Mouse (Mus musculus) midbrain, embryonic 14.5 days (tissue): ENCODE measurements around the gene Cdc42se1. TPM values are rescaled to one million over a fixed set of nuclear protein-coding genes. Genes with fewer than 3 reads are reported as not detected.
"Not testable (repeated sequence)": the region's sequence is repeated elsewhere in the genome, so short reads cannot be mapped to it uniquely, and the experiment has no call there.

Experiments used
- ATAC-seq: fragments of 200-750 bp; cut with Nextera tagmentation; 2 replicates; pipeline ENCODE4 v1.8.0; 2017; ENCODE audit warnings: moderate number of reproducible peaks, moderate library complexity; ENCODE audit not compliant: low FRiP score, low TSS enrichment
- DNase-seq: peaks from one replicate; pipeline ENCODE4 v3.0.0-alpha.2; 2015
- H3K27ac ChIP-seq: fragments of 300-500 bp; sonication (generic); replicated peaks from 2 replicates; pipeline ENCODE4 v1.5.1; 2014; ENCODE audit warnings: mild to moderate bottlenecking, low read depth, low read length, moderate library complexity
- H3K27me3 ChIP-seq: fragments of 300-500 bp; sonication (generic); 2 replicates; pipeline ENCODE4 v1.6.1; 2014; ENCODE audit warnings: low read length, control low read depth, mixed read lengths; ENCODE audit not compliant: control insufficient read depth, insufficient read depth
- H3K36me3 ChIP-seq: fragments of 300-500 bp; sonication (generic); 2 replicates; pipeline ENCODE4 v1.6.1; 2014; ENCODE audit warnings: low read length, control low read depth; ENCODE audit not compliant: control insufficient read depth, insufficient read depth
- H3K4me1 ChIP-seq: fragments of 300-500 bp; sonication (generic); 2 replicates; pipeline ENCODE4 v1.6.1; 2014; ENCODE audit warnings: mild to moderate bottlenecking, antibody characterized with exemption, low read length, control low read depth; ENCODE audit not compliant: control insufficient read depth, insufficient read depth
- H3K4me2 ChIP-seq: fragments of 300-500 bp; sonication (generic); 2 replicates; pipeline ENCODE4 v1.6.1; 2014; ENCODE audit warnings: mild to moderate bottlenecking, low read length, moderate library complexity
- H3K4me3 ChIP-seq: fragments of 300-500 bp; sonication (generic); replicated peaks from 2 replicates; pipeline ENCODE4 v1.5.1; 2014; ENCODE audit warnings: low read depth, low read length
- H3K9ac ChIP-seq: fragments of 300-500 bp; sonication (generic); replicated peaks from 2 replicates; pipeline ENCODE4 v1.6.1; 2014; ENCODE audit warnings: mild to moderate bottlenecking, low read length, moderate library complexity
- H3K9me3 ChIP-seq: fragments of 300-500 bp; sonication (generic); 2 replicates; pipeline ENCODE4 v1.6.1; 2016; ENCODE audit warnings: low read length, control low read depth, mixed read lengths; ENCODE audit not compliant: control insufficient read depth
- WGBS: fragments of 180-500 bp; shearing (Covaris S2); extraction: QIAGEN DNeasy Blood & Tissue Kit; methylation state at CpG from one replicate; pipeline ENCODE4 v1.1.7; 2014; 5-methylcytosine and 5-hydroxymethylcytosine counted together
- polyA plus RNA-seq: library from polyadenylated mRNA; unstranded; fragments of >200 nt; fragmentation: Nextera tagmentation; extraction: Ambion mirVana; gene quantifications from 2 replicates; pipeline ENCODE4 v1.2.1, GENCODE M21; 2014

Cdc42se1 gene
- polyA plus RNA-seq, 1 experiment from 2014 or later: 64.5 TPM

DNA sequence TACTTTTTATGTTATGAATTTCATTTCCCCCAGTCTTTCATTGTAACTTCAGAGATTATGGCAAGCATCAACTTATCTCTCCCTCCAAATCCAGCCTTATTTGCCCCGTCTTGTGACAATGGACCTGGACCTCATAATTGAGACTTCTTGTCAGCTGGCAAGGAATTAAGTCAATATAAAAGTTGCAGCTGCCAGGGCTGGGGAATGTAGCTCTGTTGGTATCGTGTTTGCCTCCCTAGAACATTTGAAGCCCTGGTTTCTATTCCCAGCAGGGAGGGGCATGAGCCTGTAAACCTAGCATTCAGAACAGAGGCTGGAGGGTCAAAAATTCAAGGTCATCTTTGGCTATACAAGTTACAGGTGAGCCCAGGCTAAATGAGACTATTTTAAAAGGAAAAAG lies 32.8 kb upstream of the Cdc42se1 start:
- no peak for DNase-seq
- WGBS: 79% methylated on average over 2 of the region's 2 CpGs
- H3K27me3 ChIP-seq: no peaks in the 10 kb centered on the region
- H3K36me3 ChIP-seq: peaks cover 64% of the 10 kb centered on the region
- no peaks in the 10 kb centered on the region for H3K9me3 ChIP-seq
- ATAC-seq: no peak
- H3K4me1 ChIP-seq: no peaks in the 10 kb centered on the region
- H3K27ac ChIP-seq: no peak overlapping the region
- H3K9ac ChIP-seq: no peak overlapping the region
- H3K4me2 ChIP-seq: no peak overlapping the region
- no peak overlapping the region for H3K4me3 ChIP-seq

DNA sequence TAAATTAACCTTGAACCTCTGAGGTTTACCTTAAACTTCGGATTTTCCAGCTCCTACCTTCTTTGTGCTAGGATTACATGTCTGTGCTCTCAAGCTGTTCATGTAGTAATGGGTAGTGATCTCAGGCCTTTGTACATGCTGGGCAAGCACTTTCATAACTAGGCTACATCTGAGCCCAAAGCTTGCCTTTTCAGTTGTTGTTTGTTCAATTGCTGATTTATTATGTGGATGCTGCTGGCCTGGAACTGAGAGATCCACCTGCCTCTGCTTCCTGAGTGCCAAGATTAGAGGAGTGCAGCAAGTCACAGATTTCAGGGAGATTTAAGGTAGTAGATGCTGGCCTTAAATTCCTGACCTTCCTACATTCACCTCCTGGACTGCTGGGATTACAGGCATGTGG lies 29.4 kb upstream of the Cdc42se1 start:
- ATAC-seq (no peak), DNase-seq (no peak)
- peaks cover 82% of the 10 kb centered on the region for H3K36me3 ChIP-seq
- H3K4me1 ChIP-seq: no peaks in the 10 kb centered on the region
- 85% methylated on average over 1 of the region's 1 CpGs for WGBS
- H3K27me3 ChIP-seq: no peaks in the 10 kb centered on the region
- no peak overlapping the region for H3K4me3 ChIP-seq
- H3K9me3 ChIP-seq: no peaks in the 10 kb centered on the region
- H3K27ac ChIP-seq: no peak overlapping the region
- H3K4me2 ChIP-seq: no peak overlapping the region
- H3K9ac ChIP-seq: no peak overlapping the region

DNA sequence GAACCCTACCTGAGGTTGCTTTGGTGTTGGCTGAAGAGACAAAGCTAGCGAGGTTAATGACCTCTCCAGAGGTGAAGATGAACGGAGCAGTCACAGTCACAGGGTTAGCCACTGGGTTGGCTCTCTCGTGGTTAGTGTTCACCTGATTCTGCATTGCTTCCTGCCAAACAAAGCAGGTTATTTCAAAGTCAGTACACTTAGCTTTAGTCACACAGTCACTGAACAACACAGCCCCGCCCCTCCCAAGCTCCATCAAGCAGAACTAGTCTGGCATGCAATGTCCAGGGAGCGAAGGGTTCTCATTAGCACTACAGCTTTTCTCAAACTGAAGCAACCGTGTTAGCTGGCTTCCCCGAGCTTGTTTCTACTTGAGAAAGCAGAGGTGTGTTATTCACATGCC lies 28.4 kb upstream of the Cdc42se1 start:
- H3K4me2 ChIP-seq: no peak overlapping the region
- DNase-seq (no peak), ATAC-seq (no peak)
- H3K4me1 ChIP-seq: no peaks in the 10 kb centered on the region
- no peak overlapping the region for H3K27ac ChIP-seq
- H3K27me3 ChIP-seq: no peaks in the 10 kb centered on the region
- no peak overlapping the region for H3K9ac ChIP-seq
- no peaks in the 10 kb centered on the region for H3K9me3 ChIP-seq
- peaks cover 84% of the 10 kb centered on the region for H3K36me3 ChIP-seq
- no peak overlapping the region for H3K4me3 ChIP-seq
- WGBS: 56% methylated on average over 7 of the region's 7 CpGs

DNA sequence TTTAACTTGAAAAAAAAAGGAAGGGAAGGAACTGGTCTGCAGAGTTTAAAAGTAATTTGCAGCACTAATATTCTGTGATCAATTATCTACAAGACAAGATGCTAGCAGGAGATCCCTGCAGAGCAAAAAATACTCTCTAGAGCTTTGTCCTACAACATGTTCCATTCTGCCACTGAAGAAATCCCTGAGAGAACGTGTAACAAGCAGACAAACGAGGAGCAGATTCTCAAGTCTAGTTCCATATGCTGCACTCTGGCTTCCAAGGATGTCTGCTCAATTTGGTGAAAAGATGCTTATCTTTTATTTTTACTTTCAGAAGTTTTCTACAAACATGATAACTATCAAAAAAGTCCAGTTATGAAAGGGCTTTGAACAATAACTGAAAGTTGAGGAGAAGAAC lies 28.0 kb upstream of the Cdc42se1 start:
- WGBS: 69% methylated on average over 2 of the region's 2 CpGs
- Histone ChIP-seq H3K27ac (no peak overlapping the region), H3K4me2 (no peak overlapping the region), H3K36me3 (peaks cover 85% of the 10 kb centered on the region), H3K27me3 (no peaks in the 10 kb centered on the region), H3K9me3 (no peaks in the 10 kb centered on the region), H3K4me3 (no peak overlapping the region), H3K9ac (no peak overlapping the region), H3K4me1 (no peaks in the 10 kb centered on the region)
- ATAC-seq (no peak), DNase-seq (no peak)

DNA sequence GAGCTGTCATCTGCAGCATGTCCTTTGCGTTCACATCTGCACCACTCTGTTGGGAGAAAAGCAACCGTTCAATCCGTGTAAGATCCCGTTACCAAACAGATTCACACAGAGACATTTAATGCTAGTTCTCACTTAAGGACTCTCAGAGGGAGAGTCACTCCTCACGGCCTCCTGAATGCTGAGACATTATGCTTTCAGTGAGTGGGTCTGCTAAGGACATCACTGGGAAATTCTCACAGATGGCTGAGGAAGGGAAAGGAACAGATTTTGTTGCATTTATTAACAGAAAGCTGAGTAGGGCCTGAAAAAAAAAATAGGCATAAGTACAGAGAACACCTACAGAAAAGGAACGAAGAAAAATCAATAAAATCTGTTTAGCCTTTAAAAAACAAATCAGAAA lies 24.7 kb upstream of the Cdc42se1 start:
- Histone ChIP-seq H3K4me3 (no peak overlapping the region), H3K27me3 (no peaks in the 10 kb centered on the region), H3K9ac (no peak overlapping the region), H3K36me3 (peaks cover 84% of the 10 kb centered on the region), H3K27ac (no peak overlapping the region), H3K9me3 (no peaks in the 10 kb centered on the region), H3K4me2 (no peak overlapping the region), H3K4me1 (no peaks in the 10 kb centered on the region)
- DNase-seq (no peak), ATAC-seq (no peak)
- WGBS: 94% methylated on average over 6 of the region's 6 CpGs

DNA sequence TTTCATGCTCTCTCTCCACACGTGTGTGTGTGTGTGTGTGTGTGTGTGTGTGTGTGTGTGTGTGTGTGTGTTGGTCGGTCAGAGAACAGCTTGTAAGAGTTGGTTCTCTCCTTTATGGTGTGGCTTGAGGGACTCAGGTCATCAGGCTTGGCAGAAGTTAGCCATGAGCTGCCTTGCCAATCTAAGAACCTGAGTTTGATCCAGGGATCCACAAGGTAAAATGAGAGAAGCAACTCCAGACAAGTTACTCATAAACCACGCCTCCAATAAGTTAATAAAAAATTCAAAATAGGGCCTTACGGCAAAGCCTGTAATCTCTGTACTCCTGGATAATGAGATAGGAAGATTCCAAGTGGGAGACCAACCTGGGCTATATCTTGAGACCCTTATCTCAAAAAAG lies 20.2 kb upstream of the Cdc42se1 start:
- 89% methylated on average over 4 of the region's 4 CpGs for WGBS
- no peak for DNase-seq
- Histone ChIP-seq H3K27ac (no peak overlapping the region), H3K36me3 (peaks cover 51% of the 10 kb centered on the region), H3K4me2 (no peak overlapping the region), H3K9me3 (no peaks in the 10 kb centered on the region), H3K9ac (no peak overlapping the region), H3K27me3 (no peaks in the 10 kb centered on the region), H3K4me1 (no peaks in the 10 kb centered on the region), H3K4me3 (no peak overlapping the region)
- no peak for ATAC-seq

DNA sequence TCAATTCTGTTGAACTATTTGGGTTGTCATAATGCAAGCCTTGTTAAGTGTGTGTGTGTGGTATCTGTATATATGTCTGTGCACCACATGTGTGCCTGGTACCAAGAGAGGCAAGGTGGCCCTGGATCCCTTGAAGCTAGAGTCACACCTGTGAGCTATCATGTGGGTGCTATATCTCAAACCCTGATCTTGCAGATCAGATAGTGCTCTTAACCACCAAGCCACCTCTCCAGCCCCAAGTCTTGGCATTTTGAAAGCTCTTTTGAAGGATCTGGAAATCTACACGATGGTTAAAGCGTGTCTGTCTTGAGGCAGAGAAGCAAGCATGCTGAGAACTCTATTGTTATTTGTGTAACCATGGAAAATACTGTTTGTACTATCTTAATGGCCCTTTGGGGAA lies 17.9 kb upstream of the Cdc42se1 start:
- Histone ChIP-seq H3K27ac (no peak overlapping the region), H3K4me2 (no peak overlapping the region), H3K9me3 (no peaks in the 10 kb centered on the region), H3K27me3 (no peaks in the 10 kb centered on the region), H3K36me3 (peaks cover 33% of the 10 kb centered on the region), H3K4me3 (no peak overlapping the region), H3K9ac (no peak overlapping the region), H3K4me1 (no peaks in the 10 kb centered on the region)
- no peak for DNase-seq
- WGBS: 52% methylated on average over 2 of the region's 2 CpGs
- ATAC-seq: no peak

DNA sequence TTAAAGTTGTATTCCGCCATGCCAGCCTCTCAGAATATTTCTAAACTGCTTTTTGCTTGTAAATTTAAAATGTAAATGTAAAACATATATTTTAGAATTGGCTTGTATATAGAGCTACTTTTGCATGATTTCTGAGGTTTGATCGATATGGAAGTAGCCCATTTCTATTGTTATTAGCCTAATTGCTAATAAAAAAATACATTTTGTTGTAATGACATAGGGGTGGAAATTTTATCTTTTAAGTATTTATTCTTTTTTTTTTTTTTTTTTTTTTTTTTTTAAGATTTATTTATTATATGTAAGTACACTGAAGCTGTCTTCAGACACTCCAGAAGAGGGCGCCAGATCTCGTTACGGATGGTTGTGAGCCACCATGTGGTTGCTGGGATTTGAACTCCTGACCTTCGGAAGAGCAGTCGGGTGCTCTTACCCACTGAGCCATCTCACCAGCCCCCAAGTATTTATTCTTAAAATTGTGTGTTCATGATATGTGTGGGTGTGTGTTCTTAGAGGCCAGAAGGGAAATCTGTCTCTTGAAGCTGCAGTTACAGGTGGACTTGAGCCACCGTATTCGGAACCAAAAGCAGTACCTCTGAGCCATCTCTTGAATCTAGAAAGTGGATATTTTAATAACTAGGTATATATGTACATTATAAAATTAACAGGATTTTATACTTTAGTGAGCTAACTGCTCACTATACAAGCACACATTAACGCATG lies 15.5 kb upstream of the Cdc42se1 start:
- not testable (repeated sequence) for H3K27ac ChIP-seq, H3K9me3 ChIP-seq, DNase-seq, H3K4me3 ChIP-seq, H3K4me1 ChIP-seq, ATAC-seq, H3K27me3 ChIP-seq, H3K9ac ChIP-seq, H3K4me2 ChIP-seq
- WGBS: 89% methylated on average over 9 of the region's 10 CpGs
- H3K36me3 ChIP-seq: peaks cover 20% of the 10 kb centered on the region

DNA sequence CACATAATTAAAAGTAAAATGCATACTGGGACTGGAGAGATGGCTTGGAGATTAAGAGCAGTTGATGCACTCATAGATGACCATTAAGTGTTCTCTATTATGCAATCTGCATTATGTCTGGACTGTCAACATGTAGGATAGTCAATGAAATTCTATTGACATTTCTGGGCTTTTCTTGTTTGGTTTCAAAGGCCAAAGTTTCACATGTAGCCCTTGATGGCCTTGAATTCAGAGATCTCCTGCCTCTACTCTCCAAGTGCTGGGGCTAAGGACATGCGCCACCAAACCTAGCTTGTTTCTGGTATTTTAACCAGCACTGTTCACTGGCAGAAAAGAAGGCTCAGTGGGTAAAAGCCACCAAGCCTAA lies 14.9 kb upstream of the Cdc42se1 start:
- ATAC-seq (no peak), DNase-seq (no peak)
- H3K9ac ChIP-seq: no peak overlapping the region
- no peak overlapping the region for H3K27ac ChIP-seq
- H3K27me3 ChIP-seq: no peaks in the 10 kb centered on the region
- H3K4me2 ChIP-seq: no peak overlapping the region
- H3K4me1 ChIP-seq: peaks cover 13% of the 10 kb centered on the region; the same call in 1 of the 2 replicates
- peaks cover 19% of the 10 kb centered on the region for H3K36me3 ChIP-seq
- H3K4me3 ChIP-seq: no peak overlapping the region
- WGBS: 94% methylated on average over 1 of the region's 1 CpGs
- H3K9me3 ChIP-seq: no peaks in the 10 kb centered on the region
